Mouse (Mus musculus): Measurements from ENCODE around the gene Ndufs4. TPM values are rescaled to one million over a fixed set of nuclear protein-coding genes. Genes with fewer than 3 reads are reported as not detected.
A peak's percentile ranks its signal among the peaks of the same experiment; 100 is the strongest.

Gene Ndufs4
- polyA plus RNA-seq, 1 experiment from 2014 or later, result 323 TPM

GRCm38 (mm10) chr13:114351321-114351946, 36.6 kb downstream of the Ndufs4 start:
- peak; percentile 70 for ATAC-seq
- Histone ChIP-seq H3K36me3 (ENCODE audit: control insufficient read depth, insufficient read depth) (no peaks in the 10 kb centered on the region), H3K4me3 (replicated peaks; ENCODE audit: low read length) (no peak overlapping the region), H3K27ac (ENCODE audit: low read length) (no peak overlapping the region), H3K9me3 (ENCODE audit: control insufficient read depth, low read length) (no peaks in the 10 kb centered on the region), H3K4me1 (replicated peaks; ENCODE audit: control insufficient read depth, insufficient read depth, low read length) (peaks cover 6% of the 10 kb centered on the region), H3K27me3 (replicated peaks; ENCODE audit: control insufficient read depth, insufficient read depth, low read length) (no peaks in the 10 kb centered on the region), H3K9ac (replicated peaks; ENCODE audit: low read depth, low read length) (no peak overlapping the region), H3K4me2 (ENCODE audit: low read length) (no peak overlapping the region)
- 21% methylated on average over 8 of the region's 8 CpGs for WGBS

- Histone ChIP-seq H3K36me3 (ENCODE audit: control insufficient read depth, insufficient read depth) (no peaks in the 10 kb centered on the region), H3K4me1 (replicated peaks; ENCODE audit: control insufficient read depth, insufficient read depth, low read length) (peaks cover 4% of the 10 kb centered on the region; the same call in 1 of the 2 replicates), H3K4me2 (ENCODE audit: low read length) (no peak overlapping the region), H3K9ac (replicated peaks; ENCODE audit: low read depth, low read length) (no peak overlapping the region), H3K4me3 (replicated peaks; ENCODE audit: low read length) (no peak overlapping the region), H3K27ac (ENCODE audit: low read length) (no peak overlapping the region), H3K9me3 (ENCODE audit: control insufficient read depth, low read length) (no peaks in the 10 kb centered on the region), H3K27me3 (replicated peaks; ENCODE audit: control insufficient read depth, insufficient read depth, low read length) (no peaks in the 10 kb centered on the region)
- ATAC-seq, result peak; percentile 56
- 70% methylated on average over 13 of the region's 13 CpGs for WGBS
Observed at GRCm38 (mm10) chr13:114344979-114345712, 42.9 kb downstream of the Ndufs4 start.

DNA sequence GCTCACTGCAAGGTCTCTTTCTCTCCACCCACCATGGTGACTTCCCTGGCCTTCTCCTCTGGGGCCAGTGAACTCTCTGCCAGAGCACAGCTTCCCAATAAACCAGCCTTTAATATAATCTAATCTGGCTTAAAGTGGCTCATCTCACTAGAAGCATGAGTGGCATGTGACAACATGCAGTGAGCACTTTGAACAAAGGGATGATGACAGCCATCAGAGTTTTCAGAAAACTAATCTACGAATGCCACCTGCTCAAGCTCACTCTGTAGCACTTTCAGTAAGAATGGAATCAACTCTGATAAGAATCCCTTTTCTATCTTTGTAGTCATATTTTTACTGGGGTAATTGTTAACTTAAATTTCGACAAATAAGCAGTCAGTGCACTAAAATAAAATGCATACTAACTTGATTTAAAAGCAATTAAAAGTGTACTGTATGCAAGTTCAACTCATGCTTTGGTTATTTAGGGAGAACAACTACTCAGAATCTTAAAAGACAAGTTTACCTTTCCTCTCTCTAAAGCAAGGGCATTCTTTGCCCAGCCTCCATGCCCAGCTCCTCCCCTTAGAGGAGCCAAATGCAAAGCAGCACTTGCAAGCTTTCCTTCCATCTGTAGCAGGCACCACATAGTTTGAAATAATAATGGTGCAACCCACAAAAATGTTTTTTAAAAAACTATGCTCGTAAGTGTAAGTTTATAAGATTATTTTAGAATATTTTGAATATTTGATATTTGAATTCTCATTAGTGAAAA, 43.7 kb downstream of the Ndufs4 start:
- Histone ChIP-seq H3K9ac (replicated peaks; ENCODE audit: low read depth, low read length) (no peak overlapping the region), H3K4me2 (ENCODE audit: low read length) (no peak overlapping the region), H3K27ac (ENCODE audit: low read length) (no peak overlapping the region), H3K27me3 (replicated peaks; ENCODE audit: control insufficient read depth, insufficient read depth, low read length) (no peaks in the 10 kb centered on the region), H3K36me3 (ENCODE audit: control insufficient read depth, insufficient read depth) (no peaks in the 10 kb centered on the region), H3K4me3 (replicated peaks; ENCODE audit: low read length) (no peak overlapping the region), H3K9me3 (ENCODE audit: control insufficient read depth, low read length) (no peaks in the 10 kb centered on the region), H3K4me1 (replicated peaks; ENCODE audit: control insufficient read depth, insufficient read depth, low read length) (peaks cover 4% of the 10 kb centered on the region; the same call in 1 of the 2 replicates)
- no peak for ATAC-seq
- WGBS, result 68% methylated on average over 3 of the region's 3 CpGs

DNA sequence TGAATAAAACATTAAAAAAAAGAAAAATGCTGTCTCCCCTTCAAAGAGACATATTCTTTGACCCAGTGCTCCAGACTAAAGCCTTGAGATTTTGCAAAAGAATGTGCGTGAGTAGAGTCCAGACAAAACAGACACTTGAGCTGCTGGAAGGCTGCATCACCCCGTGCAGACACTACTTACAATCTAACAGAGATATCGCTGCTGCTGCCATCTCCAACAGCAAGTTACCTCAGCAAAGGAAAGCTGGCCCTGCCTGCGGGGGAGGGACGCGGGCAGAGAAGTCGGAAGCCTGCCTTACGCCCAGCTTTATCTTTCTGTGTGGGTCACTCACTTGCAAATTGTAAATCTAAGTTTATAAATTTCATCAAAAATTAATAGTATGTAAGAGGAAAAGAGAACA, 45.1 kb downstream of the Ndufs4 start:
- H3K4me1 ChIP-seq (replicated peaks; ENCODE audit: control insufficient read depth, insufficient read depth, low read length), result peaks cover 4% of the 10 kb centered on the region; the same call in 1 of the 2 replicates
- no peak overlapping the region for H3K9ac ChIP-seq (replicated peaks; ENCODE audit: low read depth, low read length)
- H3K4me3 ChIP-seq (replicated peaks; ENCODE audit: low read length), result no peak overlapping the region
- H3K27ac ChIP-seq (ENCODE audit: low read length), result no peak overlapping the region
- H3K36me3 ChIP-seq (ENCODE audit: control insufficient read depth, insufficient read depth), result no peaks in the 10 kb centered on the region
- no peaks in the 10 kb centered on the region for H3K27me3 ChIP-seq (replicated peaks; ENCODE audit: control insufficient read depth, insufficient read depth, low read length)
- H3K9me3 ChIP-seq (ENCODE audit: control insufficient read depth, low read length), result no peaks in the 10 kb centered on the region
- no peak for ATAC-seq
- no peak overlapping the region for H3K4me2 ChIP-seq (ENCODE audit: low read length)
- 29% methylated on average over 8 of the region's 8 CpGs for WGBS

GRCm38 (mm10) chr13:114319835-114320389, 68.1 kb downstream of the Ndufs4 start:
- H3K27me3 ChIP-seq (replicated peaks; ENCODE audit: control insufficient read depth, insufficient read depth, low read length), result no peaks in the 10 kb centered on the region
- no peak overlapping the region for H3K9ac ChIP-seq (replicated peaks; ENCODE audit: low read depth, low read length)
- H3K4me3 ChIP-seq (replicated peaks; ENCODE audit: low read length), result no peak overlapping the region
- no peaks in the 10 kb centered on the region for H3K4me1 ChIP-seq (replicated peaks; ENCODE audit: control insufficient read depth, insufficient read depth, low read length)
- no peaks in the 10 kb centered on the region for H3K9me3 ChIP-seq (ENCODE audit: control insufficient read depth, low read length)
- H3K4me2 ChIP-seq (ENCODE audit: low read length), result no peak overlapping the region
- WGBS, result 55% methylated on average over 2 of the region's 2 CpGs
- H3K36me3 ChIP-seq (ENCODE audit: control insufficient read depth, insufficient read depth), result peaks cover 3% of the 10 kb centered on the region; the same call in 1 of the 2 replicates
- no peak overlapping the region for H3K27ac ChIP-seq (ENCODE audit: low read length)
- no peak for ATAC-seq

- H3K27ac ChIP-seq (ENCODE audit: low read length), result no peak overlapping the region
Observed at GRCm38 (mm10) chr13:114319136-114319535, 68.9 kb downstream of the Ndufs4 start.

GRCm38 (mm10) chr13:114315374-114315773, 72.7 kb downstream of the Ndufs4 start:
- H3K4me3 ChIP-seq (replicated peaks; ENCODE audit: low read length), result no peak overlapping the region
- H3K9ac ChIP-seq (replicated peaks; ENCODE audit: low read depth, low read length), result no peak overlapping the region
- no peaks in the 10 kb centered on the region for H3K27me3 ChIP-seq (replicated peaks; ENCODE audit: control insufficient read depth, insufficient read depth, low read length)
- no peak overlapping the region for H3K27ac ChIP-seq (ENCODE audit: low read length)
- no peaks in the 10 kb centered on the region for H3K4me1 ChIP-seq (replicated peaks; ENCODE audit: control insufficient read depth, insufficient read depth, low read length)
- ATAC-seq, result no peak
- no peak overlapping the region for H3K4me2 ChIP-seq (ENCODE audit: low read length)
- H3K36me3 ChIP-seq (ENCODE audit: control insufficient read depth, insufficient read depth), result peaks cover 3% of the 10 kb centered on the region; the same call in 1 of the 2 replicates
- 93% methylated on average over 3 of the region's 3 CpGs for whole genome bisulfite sequencing
- H3K9me3 ChIP-seq (ENCODE audit: control insufficient read depth, low read length), result no peaks in the 10 kb centered on the region

More at GRCm38 (mm10) chr13:114319136-114319535, 68.9 kb downstream of the Ndufs4 start:
- Histone ChIP-seq H3K4me3 (replicated peaks; ENCODE audit: low read length) (no peak overlapping the region), H3K9me3 (ENCODE audit: control insufficient read depth, low read length) (no peaks in the 10 kb centered on the region), H3K4me2 (ENCODE audit: low read length) (no peak overlapping the region), H3K9ac (replicated peaks; ENCODE audit: low read depth, low read length) (no peak overlapping the region), H3K4me1 (replicated peaks; ENCODE audit: control insufficient read depth, insufficient read depth, low read length) (no peaks in the 10 kb centered on the region), H3K36me3 (ENCODE audit: control insufficient read depth, insufficient read depth) (peaks cover 3% of the 10 kb centered on the region; the same call in 1 of the 2 replicates), H3K27me3 (replicated peaks; ENCODE audit: control insufficient read depth, insufficient read depth, low read length) (no peaks in the 10 kb centered on the region)
- ATAC-seq, result no peak

DNA sequence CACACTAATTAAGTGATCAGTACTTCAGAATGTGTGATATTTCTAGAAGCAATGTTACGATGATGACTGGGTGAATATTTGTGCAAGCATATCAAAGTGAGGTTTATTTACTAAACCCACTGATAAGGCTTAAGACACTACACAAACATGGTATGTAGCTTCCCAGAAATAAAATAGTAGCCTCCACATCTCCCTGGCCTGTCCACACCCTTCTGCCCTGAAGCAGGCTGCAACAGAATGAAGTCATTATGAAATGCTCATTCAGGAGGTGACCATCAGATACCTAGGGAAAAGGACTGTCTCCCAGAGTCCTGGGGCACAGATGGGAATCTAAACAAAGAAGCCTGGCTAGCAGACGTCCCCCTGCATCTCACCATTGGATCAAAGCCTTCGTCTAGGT, 73.1 kb downstream of the Ndufs4 start:
- H3K4me1 ChIP-seq (replicated peaks; ENCODE audit: control insufficient read depth, insufficient read depth, low read length), result no peaks in the 10 kb centered on the region
- no peak overlapping the region for H3K9ac ChIP-seq (replicated peaks; ENCODE audit: low read depth, low read length)
- no peak overlapping the region for H3K4me2 ChIP-seq (ENCODE audit: low read length)
- H3K9me3 ChIP-seq (ENCODE audit: control insufficient read depth, low read length), result no peaks in the 10 kb centered on the region
- no peak for ATAC-seq
- H3K36me3 ChIP-seq (ENCODE audit: control insufficient read depth, insufficient read depth), result peaks cover 3% of the 10 kb centered on the region; the same call in 1 of the 2 replicates
- no peak overlapping the region for H3K27ac ChIP-seq (ENCODE audit: low read length)
- 84% methylated on average over 3 of the region's 3 CpGs for WGBS
- no peaks in the 10 kb centered on the region for H3K27me3 ChIP-seq (replicated peaks; ENCODE audit: control insufficient read depth, insufficient read depth, low read length)
- no peak overlapping the region for H3K4me3 ChIP-seq (replicated peaks; ENCODE audit: low read length)

DNA sequence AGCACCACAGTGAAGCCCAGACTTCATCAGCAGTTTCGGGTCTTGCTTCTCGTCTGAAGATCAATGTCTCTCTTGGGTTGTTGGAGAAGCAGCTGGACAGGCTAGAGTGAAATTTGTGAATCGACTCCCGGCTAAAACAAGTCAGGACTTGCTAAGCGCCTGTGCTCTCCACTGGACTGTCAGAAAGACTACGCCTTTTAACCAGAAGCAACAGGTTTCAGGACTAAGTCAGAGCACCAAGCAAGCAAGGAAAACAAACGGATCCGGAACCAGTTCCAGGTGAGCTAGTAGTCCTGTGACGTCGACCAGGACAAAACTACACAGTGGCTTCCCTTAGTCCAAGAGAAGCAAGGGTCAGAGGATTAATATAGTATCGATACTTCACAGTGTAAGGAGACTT, 77.5 kb downstream of the Ndufs4 start:
- Histone ChIP-seq H3K9ac (replicated peaks; ENCODE audit: low read depth, low read length) (no peak overlapping the region), H3K27me3 (replicated peaks; ENCODE audit: control insufficient read depth, insufficient read depth, low read length) (no peaks in the 10 kb centered on the region), H3K9me3 (ENCODE audit: control insufficient read depth, low read length) (no peaks in the 10 kb centered on the region), H3K4me1 (replicated peaks; ENCODE audit: control insufficient read depth, insufficient read depth, low read length) (no peaks in the 10 kb centered on the region), H3K27ac (ENCODE audit: low read length) (no peak overlapping the region), H3K36me3 (ENCODE audit: control insufficient read depth, insufficient read depth) (no peaks in the 10 kb centered on the region), H3K4me3 (replicated peaks; ENCODE audit: low read length) (no peak overlapping the region), H3K4me2 (ENCODE audit: low read length) (no peak overlapping the region)
- WGBS, result 95% methylated on average over 11 of the region's 11 CpGs
- no peak for ATAC-seq
